Mouse (Mus musculus): ENCODE results near the gene Erf.
A peak's percentile ranks its signal among the peaks of the same experiment; 100 is the strongest.

Erf gene

DNA sequence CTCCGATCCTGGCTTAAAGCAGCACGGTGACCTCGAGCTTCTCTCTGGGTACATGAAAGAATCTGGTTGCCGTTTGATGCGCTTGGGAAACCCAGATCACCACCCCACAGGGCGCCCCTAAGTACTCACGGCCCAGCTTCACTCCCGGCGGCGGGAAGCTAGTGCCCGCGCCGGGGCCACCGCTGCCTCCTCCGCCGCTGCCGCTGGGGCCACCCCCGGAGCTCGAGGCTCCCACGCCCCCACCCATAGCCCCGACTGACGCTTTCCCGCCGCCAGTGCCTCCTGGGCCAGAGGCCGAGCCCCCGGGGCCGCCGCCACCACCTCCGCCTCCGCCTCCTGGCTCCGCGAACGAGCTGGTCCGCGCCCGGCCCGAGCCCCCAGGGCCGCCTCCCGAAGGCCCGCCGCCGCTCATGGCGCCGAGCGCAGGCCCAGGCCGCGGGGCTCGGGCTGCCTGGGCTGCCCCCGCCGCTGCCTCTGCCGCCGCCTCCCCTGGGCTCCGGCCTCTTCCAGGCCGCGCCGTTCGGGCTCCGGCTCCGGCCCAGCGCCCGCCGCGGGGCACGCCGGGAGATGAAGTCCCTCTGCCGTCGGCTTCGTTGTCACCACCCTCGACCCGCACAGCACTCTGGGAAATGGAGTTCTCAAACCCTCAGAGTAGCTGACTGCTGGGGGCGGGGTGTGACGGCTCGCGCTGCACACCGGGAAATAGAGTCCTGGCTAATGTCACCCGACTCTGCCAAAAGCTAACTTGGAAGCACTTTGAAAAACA, 13.1 kb downstream of the Erf start, which contains the start of gene Gsk3a:
Gsk3a (minus strand) TSS at position 603 of the 766 bp plus-strand sequence.
- DNase-seq = no peak

GRCm38 (mm10) chr7:25235526-25235925, 15.0 kb downstream of the Erf start:
- peak; percentile 53 for DNase-seq

DNA sequence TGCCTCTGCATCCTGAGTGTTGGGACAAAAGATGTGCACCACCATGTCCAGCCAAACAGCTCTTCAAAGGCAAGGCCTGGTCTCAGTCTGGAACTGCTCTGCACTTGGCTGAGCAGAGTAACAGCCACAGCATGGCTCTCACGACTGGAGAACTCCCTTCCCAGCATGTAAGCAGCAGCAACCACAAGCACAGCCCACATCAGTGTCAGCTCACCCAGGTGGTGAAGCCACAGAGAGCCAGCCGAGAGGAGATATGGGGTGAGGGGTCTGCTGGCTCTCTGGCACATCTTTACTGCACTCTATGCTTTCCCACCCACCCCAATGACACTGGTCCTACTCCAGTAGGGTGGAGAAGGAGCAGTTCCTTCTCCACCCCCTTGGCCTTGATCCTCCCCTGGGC, 17.5 kb downstream of the Erf start:
- no peak for DNase-seq

DNA sequence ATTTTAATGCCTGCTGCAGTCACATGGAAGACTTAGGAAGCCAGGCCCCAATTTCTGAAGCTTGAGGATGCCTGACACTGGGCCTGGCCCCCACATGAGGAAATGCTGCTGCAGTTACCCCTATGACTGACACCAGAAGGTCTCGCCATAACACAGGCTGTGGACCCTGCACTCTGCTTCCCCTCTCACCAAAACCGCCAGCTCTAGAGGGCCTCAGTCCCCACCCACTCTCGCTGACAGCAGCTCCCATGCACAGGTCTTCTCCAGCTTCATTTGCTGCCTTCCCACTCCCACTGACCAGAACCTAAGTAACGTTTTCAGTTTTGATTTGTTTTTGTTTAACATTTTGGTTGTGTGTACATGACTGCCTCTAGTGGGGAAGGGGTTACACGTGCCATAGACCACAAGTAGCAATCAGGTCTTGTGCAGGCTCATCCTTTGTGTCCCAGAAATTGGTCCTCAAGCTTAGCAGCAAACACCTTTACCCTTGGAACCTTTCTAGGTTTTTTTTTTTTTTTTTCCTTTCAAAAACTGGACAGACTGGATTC, 18.4 kb downstream of the Erf start:
- DNase-seq = no peak

- DNase-seq = no peak
Measured at GRCm38 (mm10) chr7:25230690-25231285, 19.8 kb downstream of the Erf start.

DNA sequence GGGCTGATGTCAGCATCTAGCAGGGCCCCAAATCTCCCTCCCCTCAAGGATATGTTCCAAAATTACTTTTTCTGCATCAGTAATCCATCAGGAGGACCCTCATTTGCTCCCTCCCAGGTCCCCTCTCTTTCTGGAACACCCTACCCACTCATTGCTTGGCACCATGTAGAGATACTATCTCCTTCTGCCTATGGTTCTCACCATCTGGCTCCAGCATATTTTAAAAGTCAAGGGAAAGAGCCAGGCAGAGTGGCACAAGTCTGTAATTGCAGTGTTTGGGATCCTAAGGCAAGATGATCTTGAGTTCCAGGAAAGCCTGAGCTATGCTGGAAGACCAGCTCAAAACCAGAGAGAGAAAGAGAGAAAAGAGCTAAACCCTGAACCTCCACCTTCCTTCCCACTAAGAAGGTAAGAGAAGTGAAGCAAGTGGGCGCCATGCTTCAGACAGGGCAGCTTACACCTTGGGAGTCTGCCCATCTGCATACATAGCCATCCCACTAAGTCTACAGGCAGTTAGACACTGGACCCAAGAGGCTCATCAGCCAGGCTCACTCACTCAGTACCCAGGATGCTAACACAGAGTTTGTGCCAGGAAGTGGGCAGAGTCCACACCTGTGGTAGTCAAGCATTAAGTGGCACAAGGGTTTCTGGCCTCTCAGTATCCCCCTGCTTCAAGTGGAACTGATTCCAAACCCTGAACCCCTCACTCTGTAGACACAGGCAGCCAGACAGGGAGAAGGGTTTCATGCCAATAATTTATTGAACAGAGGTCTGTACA, 22.8 kb downstream of the Erf start:
- no peak for DNase-seq

DNA sequence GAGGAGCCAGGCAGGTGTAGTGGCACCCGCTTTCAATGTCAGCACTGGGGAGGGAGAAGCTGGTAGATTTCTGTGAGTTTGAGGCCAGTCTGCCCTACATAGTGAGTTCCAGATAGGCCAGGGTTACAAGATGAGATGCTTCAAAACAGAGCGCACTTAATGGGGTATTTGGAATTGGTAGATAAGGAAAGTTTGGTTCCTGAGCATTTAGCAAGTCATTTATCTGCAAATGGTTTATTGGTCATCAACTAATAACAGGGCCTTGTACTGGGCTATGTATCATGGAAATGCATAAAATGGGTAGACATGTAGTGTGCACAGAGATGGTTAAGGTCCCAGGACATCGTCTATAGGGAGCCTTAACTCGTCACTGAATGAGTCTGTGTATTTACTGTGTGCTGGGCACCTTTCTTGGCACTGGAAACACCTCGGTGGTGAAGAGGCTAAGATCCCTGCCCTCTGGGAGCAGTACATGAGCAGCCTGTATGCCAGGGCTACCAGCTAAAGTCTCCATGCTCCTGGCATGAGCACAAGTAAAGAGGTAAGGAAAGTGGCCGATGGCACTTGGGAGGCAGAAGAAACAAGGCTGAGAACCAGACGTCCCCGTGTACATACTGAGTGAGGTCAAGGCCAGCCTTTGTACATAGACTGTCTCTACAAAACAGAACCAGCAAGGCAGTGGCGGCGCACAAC, 28.1 kb downstream of the Erf start:
- DNase-seq = peak; percentile 54

DNA sequence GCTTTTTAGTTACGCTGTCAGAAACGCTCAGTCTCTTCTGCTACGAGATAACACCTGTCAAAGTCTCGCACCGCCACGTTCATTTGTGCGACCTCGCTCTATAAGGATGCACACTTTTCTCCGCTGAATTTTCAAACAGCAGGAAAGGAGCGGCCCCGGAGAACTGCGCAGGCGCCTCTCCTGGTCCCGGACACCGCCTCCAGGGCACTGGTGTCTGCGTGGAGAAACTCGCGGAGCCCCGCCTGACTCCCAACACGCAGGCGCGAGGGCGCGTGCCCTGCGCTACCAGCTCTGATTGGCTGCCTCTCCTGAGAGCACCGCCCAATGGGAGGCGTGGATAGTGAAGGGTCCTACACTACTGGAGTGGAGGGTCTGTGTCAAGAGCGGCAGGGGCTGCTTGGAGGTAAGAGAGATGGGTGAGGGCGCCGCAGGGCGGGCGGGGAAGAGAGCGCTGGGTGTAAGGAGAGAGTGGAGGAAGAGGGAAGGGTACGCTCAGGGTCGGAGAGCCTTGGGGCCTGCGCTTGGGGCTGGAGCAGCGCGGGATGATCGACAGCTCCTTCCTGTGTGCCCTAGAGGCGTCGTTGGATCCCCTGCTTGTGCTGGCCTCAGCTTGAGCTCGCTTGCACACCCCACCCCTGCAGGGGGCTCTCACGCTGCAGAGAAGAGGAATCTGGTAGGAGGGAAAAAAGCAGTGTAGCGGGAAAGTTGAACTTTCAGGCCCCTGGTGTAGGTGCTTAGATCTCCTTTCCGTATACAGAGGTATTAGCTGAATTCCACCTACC, 29.3 kb downstream of the Erf start, which contains the start of gene Zfp526:
Zfp526 (plus strand) TSS at position 324 of the 782 bp plus-strand sequence.
- peak; percentile 97 for DNase-seq

GRCm38 (mm10) chr7:25220457-25221101, 30.0 kb downstream of the Erf start, which contains the start of gene Dedd2:
Dedd2 (minus strand) TSS chr7:25220615.
- DNase-seq = no peak

DNA sequence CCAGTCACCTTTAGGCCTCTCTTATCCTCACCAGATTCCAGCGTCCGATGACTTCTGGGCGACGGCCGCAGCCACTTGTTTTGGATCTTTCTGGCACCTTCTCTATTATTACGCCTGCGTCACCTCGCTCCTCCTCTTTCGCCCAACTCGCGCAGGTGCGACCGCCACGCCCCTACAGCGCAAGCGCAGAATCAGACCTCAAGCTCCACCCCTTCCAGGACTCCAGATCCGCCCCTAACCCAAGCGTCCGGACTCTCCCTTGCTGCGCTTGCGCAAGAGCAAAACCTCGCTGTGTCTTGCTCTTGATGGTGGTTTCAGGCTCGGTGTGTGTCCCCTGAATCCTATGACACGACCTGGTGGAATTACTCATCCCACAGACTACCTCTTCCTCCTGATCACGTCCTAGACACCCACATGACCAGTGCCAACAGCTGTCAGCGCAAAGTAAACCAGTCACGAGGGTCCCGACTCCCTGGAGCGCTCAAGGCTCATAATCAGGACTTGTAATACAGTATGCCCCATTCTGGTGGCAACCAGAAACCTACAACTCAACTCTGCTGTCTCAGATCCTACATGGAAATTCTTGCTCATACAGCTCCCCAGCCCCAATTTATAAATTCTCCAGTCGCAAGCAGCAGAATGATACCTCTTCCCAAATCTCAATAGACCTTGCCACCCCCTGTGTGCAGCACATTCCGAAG, 30.7 kb downstream of the Erf start:
- DNase-seq = peak; percentile 98

DNA sequence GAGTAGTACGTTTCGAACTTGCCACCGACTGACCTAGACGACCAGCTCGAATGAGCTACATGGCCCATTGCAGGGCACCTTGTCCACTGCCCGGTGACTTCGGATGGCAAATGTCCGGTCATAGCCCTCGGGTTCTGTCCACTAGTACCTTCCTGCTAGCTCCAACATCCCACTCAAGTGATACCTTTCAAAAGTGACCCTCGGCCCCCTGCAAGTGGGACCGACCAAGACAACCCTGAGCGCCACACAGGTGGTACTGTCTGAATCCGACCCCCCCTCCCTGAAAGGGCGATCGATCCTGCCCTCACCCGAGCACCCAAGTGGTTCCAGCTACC, 31.2 kb downstream of the Erf start:
- no peak for DNase-seq

DNA sequence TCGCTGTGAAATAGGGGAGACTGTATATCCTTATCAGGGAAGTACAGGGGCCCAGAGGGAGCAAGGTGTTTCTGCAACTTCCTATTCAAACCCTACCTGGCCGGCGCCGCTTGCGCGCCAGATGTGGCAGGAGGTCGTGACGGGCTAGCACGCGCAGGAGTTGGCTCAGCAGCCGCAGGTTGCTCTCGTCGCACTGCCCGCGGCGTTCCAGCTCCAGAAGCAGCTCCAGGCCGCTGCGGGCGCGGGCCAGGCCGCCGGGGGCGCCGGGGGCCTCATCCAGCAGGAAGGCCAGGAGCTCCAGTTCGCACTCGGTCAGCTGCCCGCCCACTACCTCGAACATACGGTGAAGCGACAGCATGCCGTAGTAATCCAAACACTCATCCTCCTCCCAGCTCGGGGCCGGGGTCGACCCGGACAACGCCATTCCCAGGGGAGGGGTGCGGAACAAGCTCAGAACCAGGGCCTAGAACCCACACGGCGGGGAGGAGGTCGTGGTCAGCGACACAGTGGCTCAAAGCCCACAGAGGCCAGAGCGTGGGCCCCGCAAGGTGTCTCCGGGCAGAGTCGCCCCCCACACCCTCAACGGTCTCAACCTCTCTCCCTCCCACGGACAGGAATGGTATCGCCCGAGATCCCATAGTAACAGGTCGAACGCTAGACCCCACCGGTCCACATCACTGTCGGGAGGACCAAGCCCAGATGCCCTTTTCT, 31.7 kb downstream of the Erf start:
- DNase-seq = peak; percentile 60

- DNase-seq = peak; percentile 58
Measured at GRCm38 (mm10) chr7:25217653-25218395, 32.7 kb downstream of the Erf start.

DNA sequence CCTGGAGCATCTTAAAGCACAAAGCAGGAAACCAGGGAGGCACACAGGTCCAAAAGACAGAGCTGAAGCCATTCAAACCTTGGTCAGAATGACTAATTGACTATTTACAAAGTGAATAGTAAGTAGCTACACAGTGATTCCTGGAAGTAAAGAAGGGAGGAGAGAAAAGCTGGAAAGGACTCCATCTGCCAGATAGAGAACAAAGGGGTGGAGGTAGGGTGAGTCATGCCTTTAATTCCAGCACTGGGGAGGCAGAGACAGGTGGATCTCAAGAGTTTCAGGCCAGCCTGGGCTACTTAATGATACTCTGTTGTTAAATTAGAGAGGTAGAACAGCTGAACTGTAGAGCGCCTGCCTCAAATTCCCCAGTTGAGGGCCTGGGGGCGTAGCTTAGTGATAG, 36.4 kb downstream of the Erf start:
- no peak for DNase-seq

GRCm38 (mm10) chr7:25213099-25213498, 37.5 kb downstream of the Erf start:
- no peak for DNase-seq

DNA sequence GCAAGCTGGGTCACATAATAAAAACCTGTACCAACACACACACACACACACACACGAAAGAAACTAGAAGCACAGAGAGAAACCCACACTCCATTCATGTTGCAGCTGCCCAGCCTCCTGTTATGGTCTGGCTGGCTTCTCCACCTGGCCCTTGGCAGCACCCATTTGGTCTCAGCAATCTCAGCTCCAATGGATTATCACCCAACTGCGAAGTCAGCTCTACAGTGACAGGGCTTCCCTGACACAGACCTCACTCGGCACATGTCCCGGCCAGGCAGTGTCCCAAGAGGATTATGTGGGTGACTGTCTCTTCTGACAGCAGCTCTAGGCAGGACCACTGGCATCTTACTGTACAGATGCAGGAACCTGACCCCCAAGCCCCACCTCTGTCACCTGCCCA, 40.1 kb downstream of the Erf start:
- no peak for DNase-seq

- DNase-seq = no peak
Measured at GRCm38 (mm10) chr7:25209161-25209622, 41.4 kb downstream of the Erf start.

- peak; percentile 67 for DNase-seq
Measured at GRCm38 (mm10) chr7:25206094-25206830, 44.3 kb downstream of the Erf start.

Measured in cerebellum, adult 9-10 months (tissue).